Mouse (Mus musculus) monocyte, adult 59 days (primary cell): Measurements from ENCODE around the gene Hsd3b6. TPM values are rescaled to one million over a fixed set of nuclear protein-coding genes. Genes with fewer than 3 reads are reported as not detected.

Source experiments
- total RNA-seq, 2 experiments: library from RNA; stranded (reverse); gene quantifications; one replicate each; pipeline ENCODE4 v1.2.4; 2023

Hsd3b6 gene
- total RNA-seq = not detected

GRCm38 (mm10) chr3:98814101-98814670, at the start of gene Hsd3b6:
Gene Hsd3b6, minus strand, starts transcription at chr3:98814443.

DNA sequence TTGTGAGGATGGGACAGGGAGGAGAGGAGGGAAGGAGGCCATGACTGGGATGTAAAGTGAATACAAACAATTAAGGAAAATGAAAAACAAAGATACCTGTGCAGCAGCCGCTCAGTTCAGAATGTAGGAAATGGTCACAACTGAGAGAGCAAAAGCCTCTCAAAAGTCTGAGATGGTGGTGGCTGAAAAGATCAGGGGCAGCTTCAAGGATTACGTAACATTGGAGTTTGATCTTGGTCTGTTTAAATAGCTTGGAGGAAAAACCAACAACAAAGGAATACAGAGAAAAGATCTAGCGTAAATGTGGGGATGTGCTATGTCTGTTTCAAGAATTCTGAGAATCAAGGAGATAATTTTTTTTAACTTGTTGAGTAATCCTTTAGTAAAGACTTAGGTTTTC, 45.3 kb upstream of the Hsd3b6 start, which contains the start of gene Hsd3b1:
Gene Hsd3b1 (minus strand): TSS at position 219 of the 400 bp plus-strand sequence.

Other genes with a start within 250 kb of the Hsd3b6 start
- gene Gm10681, start 225.6 kb downstream of the Hsd3b6 start, total RNA-seq = not detected
- not detected for gene Hsd3b5, start 184.2 kb downstream of the Hsd3b6 start, total RNA-seq
- gene Hsd3b2, start 89.9 kb downstream of the Hsd3b6 start, total RNA-seq = under 1 TPM in 1 of 2 experiments, not detected in 1; 0.16 TPM
- gene Hsd3b3, start 51.3 kb downstream of the Hsd3b6 start, total RNA-seq = not detected
- not detected for gene Hsd3b1, start 45.4 kb upstream of the Hsd3b6 start, total RNA-seq
- not detected for gene Hao2, start 78.8 kb upstream of the Hsd3b6 start, total RNA-seq